Mouse (Mus musculus) testis, adult 2 months (tissue): ENCODE measurements around the gene Spty2d1. TPM values are rescaled to one million over a fixed set of nuclear protein-coding genes. Genes with fewer than 3 reads are reported as not detected.
"Not testable (repeated sequence)": the region's sequence is repeated elsewhere in the genome, so short reads cannot be mapped to it uniquely, and the experiment has no call there.

Source experiments
- H3K27ac ChIP-seq: fragments of 200-500 bp; 2 replicates; pipeline ENCODE4 v1.5.1; 2012; ENCODE audit warnings: low read depth, low read length; ENCODE audit not compliant: control insufficient read depth, insufficient read depth
- H3K27me3 ChIP-seq: fragments of 200-500 bp; 2 replicates; pipeline ENCODE4 v1.6.1; 2012; ENCODE audit warnings: mild to moderate bottlenecking, low read length, moderate library complexity; ENCODE audit not compliant: control insufficient read depth, insufficient read depth
- H3K36me3 ChIP-seq: fragments of 200-500 bp; 2 replicates; pipeline ENCODE4 v1.6.1; 2012; ENCODE audit warnings: mild to moderate bottlenecking, low read length; ENCODE audit not compliant: control insufficient read depth, insufficient read depth
- H3K4me1 ChIP-seq: fragments of 200-500 bp; 2 replicates; pipeline ENCODE4 v1.6.1; 2012; ENCODE audit warnings: low read length; ENCODE audit not compliant: control insufficient read depth, insufficient read depth
- H3K4me3 ChIP-seq: fragments of 200-500 bp; 2 replicates; pipeline ENCODE4 v1.5.1; 2012; ENCODE audit warnings: low read depth, mild to moderate bottlenecking, low read length, moderate library complexity, mixed read lengths; ENCODE audit not compliant: control insufficient read depth
- CTCF ChIP-seq: fragments of 200-500 bp; IDR thresholded peaks from 2 replicates; pipeline ENCODE4 v1.5.1; 2012; ENCODE audit warnings: low read depth, mild to moderate bottlenecking, inconsistent platforms, low read length, moderate library complexity; ENCODE audit not compliant: control insufficient read depth, insufficient read depth, insufficient replicate concordance
- POLR2A ChIP-seq: fragments of 200-500 bp; IDR thresholded peaks from 2 replicates; pipeline ENCODE4 v1.6.1; 2012; ENCODE audit warnings: low read depth, mild to moderate bottlenecking, inconsistent platforms, low read length, moderate library complexity; ENCODE audit not compliant: control insufficient read depth
- polyA plus RNA-seq: library from polyadenylated mRNA; depleted of rRNA; stranded (reverse); fragments of >200 nt; gene quantifications from 2 replicates; pipeline ENCODE4 v1.2.3, GENCODE M21; 2012

Spty2d1 gene
- polyA plus RNA-seq, 1 experiment: 3.4 TPM

- H3K36me3 ChIP-seq: no peaks in the 10 kb centered on the region
- no peak for TF ChIP-seq CTCF
- no peak for TF ChIP-seq POLR2A
- H3K4me3 ChIP-seq: no peak overlapping the region
- no peak overlapping the region for H3K27ac ChIP-seq
- no peaks in the 10 kb centered on the region for H3K4me1 ChIP-seq
- no peaks in the 10 kb centered on the region for H3K27me3 ChIP-seq
These were observed 23.2 kb upstream of the Spty2d1 start for GRCm38 (mm10) chr7:47031371-47031770.

DNA sequence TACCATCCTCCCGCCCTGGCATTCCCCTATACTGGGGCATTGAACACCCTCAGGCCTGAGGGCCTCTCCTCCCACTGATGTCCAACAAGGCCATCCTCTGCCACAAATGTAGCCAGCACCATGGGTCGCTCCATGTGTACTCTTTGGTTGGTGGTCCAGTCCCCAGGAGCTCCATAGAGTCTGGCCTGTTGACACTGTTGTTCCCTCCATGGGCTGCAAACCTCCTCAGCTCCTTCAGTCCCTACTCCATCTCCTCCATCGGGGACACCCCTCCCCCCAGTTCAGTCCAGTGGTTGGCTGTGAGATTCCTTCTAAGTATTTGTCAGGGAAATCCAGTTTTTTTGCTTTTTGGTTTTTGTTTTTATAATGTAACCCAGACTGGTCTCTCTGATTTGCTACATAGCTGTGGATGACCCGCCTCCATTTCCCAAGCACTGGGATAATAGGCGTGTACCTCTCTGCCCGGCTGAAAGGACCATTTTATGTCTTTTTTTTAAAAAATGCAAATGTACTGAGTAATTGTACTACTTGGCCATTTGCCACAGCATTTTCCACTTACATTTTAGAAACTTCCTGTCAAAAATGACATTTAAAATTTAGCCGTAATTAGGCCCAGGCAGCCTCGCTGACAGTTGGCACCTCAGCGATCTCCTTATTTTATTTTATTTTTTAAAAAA is 22.4 kb upstream of the Spty2d1 start:
- Histone ChIP-seq H3K36me3 (no peaks in the 10 kb centered on the region), H3K27me3 (no peaks in the 10 kb centered on the region), H3K4me3 (no peak overlapping the region), H3K4me1 (no peaks in the 10 kb centered on the region), H3K27ac (no peak overlapping the region)
- TF ChIP-seq CTCF: no peak
- no peak for TF ChIP-seq POLR2A

DNA sequence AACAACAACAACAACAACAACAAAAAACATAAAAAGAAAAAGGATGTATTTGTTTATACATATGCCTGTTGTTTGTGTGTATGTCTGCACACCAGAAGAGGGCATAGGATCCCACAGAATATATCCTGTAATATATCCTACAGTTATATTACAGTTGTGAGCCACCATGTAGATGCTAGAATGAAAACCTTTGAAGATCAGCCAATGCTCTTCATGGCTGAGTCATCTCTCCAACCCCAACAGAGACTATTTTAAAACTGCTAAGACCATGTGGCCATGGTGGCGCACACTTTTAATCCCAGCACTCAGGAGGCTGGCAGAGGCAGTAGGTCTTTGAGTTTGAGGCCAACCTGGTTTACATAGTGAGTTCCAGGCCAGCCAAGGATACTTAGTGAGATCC is 19.3 kb upstream of the Spty2d1 start:
- H3K27ac ChIP-seq: no peak overlapping the region
- H3K4me1 ChIP-seq: no peaks in the 10 kb centered on the region
- no peaks in the 10 kb centered on the region for H3K36me3 ChIP-seq
- TF ChIP-seq POLR2A: no peak
- no peak for TF ChIP-seq CTCF
- no peaks in the 10 kb centered on the region for H3K27me3 ChIP-seq
- no peak overlapping the region for H3K4me3 ChIP-seq

DNA sequence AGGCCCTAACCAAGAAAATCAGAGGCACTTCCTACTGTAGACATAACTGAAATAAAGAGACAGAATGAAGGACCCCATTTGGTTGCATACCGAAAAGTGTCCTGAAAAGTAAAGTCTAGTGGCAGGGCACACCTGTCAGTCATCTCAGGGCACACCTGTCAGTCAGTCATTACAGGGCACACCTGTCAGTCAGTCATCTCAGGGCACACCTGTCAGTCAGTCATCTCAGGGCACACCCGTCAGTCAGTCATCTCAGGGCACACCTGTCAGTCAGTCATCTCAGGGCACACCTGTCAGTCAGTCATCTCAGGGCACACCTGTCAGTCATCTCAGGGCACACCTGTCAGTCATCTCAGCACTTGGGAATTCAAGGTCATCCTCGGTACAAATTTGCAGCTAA is 18.7 kb upstream of the Spty2d1 start:
- H3K4me3 ChIP-seq, H3K27me3 ChIP-seq, H3K36me3 ChIP-seq, H3K4me1 ChIP-seq, H3K27ac ChIP-seq: not testable (repeated sequence)

DNA sequence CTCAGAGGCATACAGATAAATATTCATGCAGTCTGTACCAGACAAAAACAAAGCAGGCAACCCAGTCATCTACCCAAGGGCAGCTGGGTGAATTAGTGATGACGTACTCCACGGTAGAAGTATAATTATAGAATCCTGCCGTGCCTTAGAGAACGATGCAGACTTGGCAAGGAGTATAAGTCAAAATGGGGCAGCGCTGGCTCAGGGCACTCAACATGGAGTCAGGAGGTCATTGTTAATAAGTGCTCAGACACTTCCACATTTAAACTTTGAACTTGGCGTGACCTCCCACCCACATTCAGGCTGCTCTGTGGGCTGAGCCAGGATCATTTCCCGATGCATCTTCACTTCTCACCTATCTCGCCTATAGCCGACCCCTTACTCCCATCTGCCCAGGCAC is 17.2 kb upstream of the Spty2d1 start:
- no peak overlapping the region for H3K27ac ChIP-seq

DNA sequence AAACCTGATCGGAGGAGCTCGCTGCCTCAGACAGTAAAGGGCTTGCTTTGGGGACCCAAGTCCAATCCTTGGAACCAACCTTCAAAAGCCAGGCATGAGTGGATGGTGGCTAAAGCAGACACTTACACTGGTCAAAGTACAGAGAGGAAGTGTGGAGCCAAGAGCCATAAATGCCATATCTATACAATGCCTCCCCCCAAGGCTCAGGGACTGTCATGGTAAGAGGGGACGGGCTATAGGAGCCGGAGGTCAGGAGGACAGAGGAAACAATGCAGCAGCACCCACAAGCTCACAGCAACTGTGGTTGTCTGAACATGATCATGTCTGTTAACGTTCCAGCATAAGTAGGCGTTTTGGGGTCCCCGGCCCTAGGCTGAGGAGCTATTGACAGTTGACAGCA is 16.2 kb upstream of the Spty2d1 start:
- H3K36me3 ChIP-seq: no peaks in the 10 kb centered on the region
- H3K27ac ChIP-seq: no peak overlapping the region
- no peaks in the 10 kb centered on the region; the same call in 1 of the 2 replicates for H3K4me1 ChIP-seq
- TF ChIP-seq POLR2A: no peak
- no peak for TF ChIP-seq CTCF
- no peak overlapping the region; the same call in 1 of the 2 replicates for H3K4me3 ChIP-seq
- no peaks in the 10 kb centered on the region for H3K27me3 ChIP-seq

More for the DNA sequence above, 17.2 kb upstream of the Spty2d1 start:
- Histone ChIP-seq H3K4me1 (no peaks in the 10 kb centered on the region; the same call in 1 of the 2 replicates), H3K4me3 (no peak overlapping the region), H3K36me3 (no peaks in the 10 kb centered on the region), H3K27me3 (no peaks in the 10 kb centered on the region)
- TF ChIP-seq CTCF (no peak), POLR2A (no peak)

DNA sequence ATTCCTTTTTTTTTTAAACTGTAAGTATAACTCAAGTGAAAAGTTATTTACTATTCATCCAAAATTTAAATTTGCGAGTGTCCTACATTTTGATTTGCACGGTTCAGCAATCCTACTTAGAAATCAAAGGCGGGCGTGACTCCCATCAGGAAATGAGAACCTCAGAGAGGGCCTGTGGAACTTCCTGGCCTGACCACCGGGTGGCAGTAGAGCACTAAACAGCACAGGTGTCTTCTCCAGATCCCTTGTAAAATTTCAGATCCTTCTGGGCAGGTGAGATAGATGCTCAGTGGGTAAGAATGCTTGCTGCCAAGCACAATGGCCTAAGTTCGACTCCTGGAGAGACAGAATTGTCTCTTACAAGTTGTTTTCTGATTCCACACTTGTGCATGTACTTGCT is 15.3 kb upstream of the Spty2d1 start:
- TF ChIP-seq POLR2A (no peak), CTCF (peak; percentile 80; the same call in 1 of the 2 replicates)
- no peaks in the 10 kb centered on the region for H3K27me3 ChIP-seq
- no peak overlapping the region for H3K4me3 ChIP-seq
- H3K36me3 ChIP-seq: no peaks in the 10 kb centered on the region
- H3K27ac ChIP-seq: no peak overlapping the region
- H3K4me1 ChIP-seq: no peaks in the 10 kb centered on the region; the same call in 1 of the 2 replicates

DNA sequence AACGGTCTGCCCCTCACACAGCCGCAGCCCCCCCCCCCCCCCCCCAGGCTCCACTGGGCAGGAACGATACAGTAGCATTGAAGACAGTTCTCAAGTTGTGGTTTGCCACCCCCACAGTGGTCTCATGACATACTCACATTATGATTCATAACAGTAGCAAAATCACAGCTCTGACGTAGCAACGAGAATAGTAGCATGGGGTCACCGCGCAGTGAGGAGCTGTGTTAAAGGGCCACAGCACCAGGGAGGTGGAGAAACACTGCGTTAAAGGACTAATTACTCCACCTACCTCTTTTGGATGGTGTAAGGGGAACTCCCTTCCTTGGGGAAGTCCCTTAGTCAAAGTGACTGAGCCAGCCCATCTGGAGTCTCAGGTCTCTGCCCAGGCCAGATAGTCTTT is 14.3 kb upstream of the Spty2d1 start:
- H3K4me3 ChIP-seq: no peak overlapping the region
- no peaks in the 10 kb centered on the region for H3K27me3 ChIP-seq
- no peaks in the 10 kb centered on the region for H3K36me3 ChIP-seq
- no peak for TF ChIP-seq CTCF
- TF ChIP-seq POLR2A: no peak
- H3K4me1 ChIP-seq: no peaks in the 10 kb centered on the region; the same call in 1 of the 2 replicates
- no peak overlapping the region for H3K27ac ChIP-seq
